Mouse (Mus musculus): ENCODE data around the gene Cep170b. TPM values are rescaled to one million over a fixed set of nuclear protein-coding genes. Genes with fewer than 3 reads are reported as not detected.

Gene Cep170b
- polyA plus RNA-seq, 1 experiment, result 22.8 TPM

DNA sequence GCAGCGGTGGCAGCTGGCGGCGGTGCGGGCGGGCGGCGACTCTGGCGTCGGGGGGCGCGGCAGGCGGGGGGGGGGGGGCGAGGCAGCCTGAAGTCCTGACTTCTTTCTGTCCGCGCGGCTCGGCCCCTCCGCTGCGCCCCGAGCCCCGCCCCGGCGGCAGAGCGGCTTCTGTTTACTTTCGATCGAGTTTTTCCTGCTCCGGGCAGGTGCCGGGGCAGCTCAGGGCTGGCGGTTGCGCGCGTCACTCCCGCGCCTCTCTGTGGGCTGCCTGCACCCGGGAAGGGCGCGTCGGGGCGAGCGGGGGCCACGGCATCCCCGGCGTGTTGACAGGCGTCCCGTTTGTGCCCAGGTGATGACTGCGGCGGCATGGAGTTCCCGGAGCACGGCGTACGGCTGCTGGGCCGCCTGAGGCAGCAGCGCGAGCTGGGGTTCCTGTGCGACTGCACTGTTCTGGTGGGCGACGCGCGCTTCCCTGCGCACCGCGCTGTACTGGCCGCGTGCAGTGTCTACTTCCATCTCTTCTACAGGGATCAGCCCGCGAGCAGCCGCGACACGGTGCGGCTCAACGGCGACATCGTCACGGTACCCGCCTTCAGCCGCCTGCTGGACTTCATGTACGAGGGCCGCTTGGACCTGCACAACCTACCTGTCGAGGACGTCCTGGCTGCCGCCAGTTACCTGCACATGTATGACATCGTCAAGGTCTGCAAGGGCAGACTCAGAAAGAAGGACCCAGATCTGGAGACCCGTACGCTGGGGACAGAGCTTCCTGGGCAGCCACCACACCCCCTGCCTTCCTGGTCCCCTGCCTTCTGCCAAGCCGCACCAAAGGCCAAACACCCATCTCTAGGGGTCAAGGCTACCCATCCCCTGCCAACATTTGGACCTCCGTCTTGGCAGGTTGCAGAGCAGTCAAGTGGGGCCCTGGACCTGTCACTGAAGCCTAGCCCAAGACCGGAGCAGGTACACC lies 40.9 kb upstream of the Cep170b start:
- no peak for TF ChIP-seq POLR2A (IDR thresholded peaks at IDR 0.05; ENCODE audit: control insufficient read depth, extremely low read depth, insufficient read depth, low read length, poor library complexity)
- TF ChIP-seq CTCF (IDR thresholded peaks at IDR 0.05; ENCODE audit: borderline replicate concordance, control insufficient read depth, extremely low read depth, insufficient read depth, low read length, poor library complexity), result no peak
- H3K27ac ChIP-seq (ENCODE audit: control insufficient read depth, insufficient read depth, low read length), result no peak overlapping the region

DNA sequence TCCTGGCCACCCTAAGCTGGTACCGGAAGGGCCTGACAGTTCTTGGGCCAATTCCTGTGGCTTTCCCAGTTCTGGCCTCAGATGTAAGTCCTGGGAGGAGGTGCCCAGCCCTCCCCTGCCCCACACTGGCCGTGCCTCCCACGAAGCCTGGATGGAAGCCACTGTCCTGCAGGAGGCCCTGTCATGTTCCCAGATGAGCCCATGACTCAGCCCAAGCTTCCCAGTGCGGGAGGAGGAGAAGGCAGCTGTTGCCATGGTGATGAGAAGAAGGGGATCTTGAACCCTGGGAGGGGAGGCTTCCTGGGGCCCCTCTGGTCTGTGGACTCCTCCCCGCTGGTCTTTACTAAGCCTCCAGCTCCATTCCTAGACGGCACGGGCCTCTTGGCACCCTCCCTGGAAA lies 36.9 kb upstream of the Cep170b start:
- H3K4me1 ChIP-seq (replicated peaks; ENCODE audit: control insufficient read depth, insufficient read depth, low read length), result peaks cover 10% of the 10 kb centered on the region
- no peaks in the 10 kb centered on the region for H3K36me3 ChIP-seq (ENCODE audit: control insufficient read depth, insufficient read depth, low read length)
- TF ChIP-seq CTCF (IDR thresholded peaks at IDR 0.05; ENCODE audit: borderline replicate concordance, control insufficient read depth, extremely low read depth, insufficient read depth, low read length, poor library complexity), result no peak
- TF ChIP-seq POLR2A (IDR thresholded peaks at IDR 0.05; ENCODE audit: control insufficient read depth, extremely low read depth, insufficient read depth, low read length, poor library complexity), result no peak
- peaks cover 4% of the 10 kb centered on the region; the same call in 1 of the 2 replicates for H3K27me3 ChIP-seq (ENCODE audit: control insufficient read depth, insufficient read depth, low read length)
- 87% methylated on average over 7 of the region's 7 CpGs for WGBS
- DNase-seq, result no peak
- no peak overlapping the region for H3K27ac ChIP-seq (ENCODE audit: control insufficient read depth, insufficient read depth, low read length)
- H3K4me3 ChIP-seq (ENCODE audit: control insufficient read depth, insufficient read depth, low read length), result no peak overlapping the region

More for the DNA sequence above, 40.9 kb upstream of the Cep170b start:
- peak; percentile 50 for DNase-seq
- H3K4me3 ChIP-seq (ENCODE audit: control insufficient read depth, insufficient read depth, low read length), result peak overlapping the region; percentile 93
- H3K4me1 ChIP-seq (replicated peaks; ENCODE audit: control insufficient read depth, insufficient read depth, low read length), result peaks cover 27% of the 10 kb centered on the region
- peaks cover 4% of the 10 kb centered on the region; the same call in 1 of the 2 replicates for H3K27me3 ChIP-seq (ENCODE audit: control insufficient read depth, insufficient read depth, low read length)
- WGBS, result 10% methylated on average over 77 of the region's 87 CpGs
- no peaks in the 10 kb centered on the region for H3K36me3 ChIP-seq (ENCODE audit: control insufficient read depth, insufficient read depth, low read length)

DNA sequence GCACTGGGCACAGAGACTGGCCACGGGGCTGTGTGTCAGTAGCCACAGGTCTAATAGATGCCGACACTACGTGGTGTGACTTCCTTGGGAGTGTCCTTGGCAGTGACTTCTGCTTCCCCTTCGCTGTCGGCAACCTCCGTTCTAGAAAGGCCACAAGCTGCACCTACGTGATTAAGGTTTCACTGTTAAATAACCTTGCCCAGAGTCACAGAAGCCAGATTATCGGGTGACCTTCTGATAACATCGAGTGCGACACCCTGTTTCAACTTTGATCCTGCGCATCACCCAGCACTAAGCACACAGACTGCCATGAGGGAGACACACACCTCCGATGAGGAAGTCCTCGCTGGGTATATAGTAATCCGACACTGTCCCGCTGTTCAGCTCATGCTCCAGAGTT lies 31.8 kb upstream of the Cep170b start:
- peaks cover 15% of the 10 kb centered on the region for H3K4me1 ChIP-seq (replicated peaks; ENCODE audit: control insufficient read depth, insufficient read depth, low read length)
- no peaks in the 10 kb centered on the region for H3K27me3 ChIP-seq (ENCODE audit: control insufficient read depth, insufficient read depth, low read length)
- H3K4me3 ChIP-seq (ENCODE audit: control insufficient read depth, insufficient read depth, low read length), result peak overlapping the region; percentile 2; the same call in 1 of the 2 replicates
- no peak for TF ChIP-seq POLR2A (IDR thresholded peaks at IDR 0.05; ENCODE audit: control insufficient read depth, extremely low read depth, insufficient read depth, low read length, poor library complexity)
- no peak for TF ChIP-seq CTCF (IDR thresholded peaks at IDR 0.05; ENCODE audit: borderline replicate concordance, control insufficient read depth, extremely low read depth, insufficient read depth, low read length, poor library complexity)
- no peak for DNase-seq
- 6% methylated on average over 15 of the region's 15 CpGs for WGBS
- H3K27ac ChIP-seq (ENCODE audit: control insufficient read depth, insufficient read depth, low read length), result no peak overlapping the region
- H3K36me3 ChIP-seq (ENCODE audit: control insufficient read depth, insufficient read depth, low read length), result no peaks in the 10 kb centered on the region

DNA sequence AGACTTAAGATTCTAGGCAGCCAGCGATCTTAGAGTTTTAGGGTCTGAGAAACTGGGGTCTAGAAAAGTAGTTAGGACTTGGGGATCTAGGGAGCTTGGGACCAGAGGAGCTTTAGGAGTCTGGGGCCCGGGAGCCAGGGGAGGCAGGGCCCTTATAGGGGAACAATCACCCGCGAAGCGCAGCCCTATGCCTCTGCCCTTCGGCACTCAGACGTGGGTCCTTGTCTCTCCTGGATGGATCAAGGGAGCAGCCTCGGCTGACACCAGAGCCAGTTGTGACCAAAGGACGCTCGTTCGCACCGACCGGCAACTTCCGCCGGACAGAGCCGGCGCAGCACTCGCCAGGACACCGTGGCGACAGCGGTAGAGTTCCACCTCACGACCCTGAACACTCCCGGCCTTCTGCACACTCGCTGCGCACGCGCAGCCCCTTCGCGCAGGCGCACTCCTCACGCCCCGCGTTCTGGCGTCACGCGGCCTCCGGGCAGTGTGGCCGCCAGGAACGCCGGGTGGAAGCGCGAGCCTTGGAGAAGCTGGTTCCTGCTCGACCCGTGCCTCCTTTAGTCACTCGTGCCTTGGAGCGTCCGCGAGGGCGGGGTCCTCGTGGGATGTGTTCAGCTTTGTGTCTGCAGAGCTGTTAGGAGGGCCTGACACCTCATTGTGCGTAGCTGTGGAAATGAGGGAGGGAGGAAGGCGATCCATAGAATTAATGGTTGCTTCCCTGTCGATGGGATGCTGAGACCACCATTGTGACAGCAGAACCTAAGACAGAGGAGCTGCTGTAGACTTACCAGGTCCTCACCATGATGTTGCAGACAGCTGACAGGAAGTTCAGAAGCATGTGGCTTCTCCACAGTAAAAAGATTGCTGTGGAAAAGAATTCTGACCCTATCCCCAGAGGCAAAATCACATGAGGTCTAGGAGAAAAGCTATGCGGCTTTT lies 26.8 kb upstream of the Cep170b start:
- peaks cover 19% of the 10 kb centered on the region for H3K4me1 ChIP-seq (replicated peaks; ENCODE audit: control insufficient read depth, insufficient read depth, low read length)
- H3K27ac ChIP-seq (ENCODE audit: control insufficient read depth, insufficient read depth, low read length), result peak overlapping the region; percentile 25
- WGBS, result under 1% methylated on average over 54 of the region's 54 CpGs
- peak; percentile 93 for DNase-seq
- no peaks in the 10 kb centered on the region for H3K36me3 ChIP-seq (ENCODE audit: control insufficient read depth, insufficient read depth, low read length)
- H3K4me3 ChIP-seq (ENCODE audit: control insufficient read depth, insufficient read depth, low read length), result peak overlapping the region; percentile 78
- TF ChIP-seq CTCF (IDR thresholded peaks at IDR 0.05; ENCODE audit: borderline replicate concordance, control insufficient read depth, extremely low read depth, insufficient read depth, low read length, poor library complexity), result 0 out of 2 replicates have a peak, but pooled peaks have one; percentile 37
- peak; percentile 90 for TF ChIP-seq POLR2A (IDR thresholded peaks at IDR 0.05; ENCODE audit: control insufficient read depth, extremely low read depth, insufficient read depth, low read length, poor library complexity)
- H3K27me3 ChIP-seq (ENCODE audit: control insufficient read depth, insufficient read depth, low read length), result no peaks in the 10 kb centered on the region

DNA sequence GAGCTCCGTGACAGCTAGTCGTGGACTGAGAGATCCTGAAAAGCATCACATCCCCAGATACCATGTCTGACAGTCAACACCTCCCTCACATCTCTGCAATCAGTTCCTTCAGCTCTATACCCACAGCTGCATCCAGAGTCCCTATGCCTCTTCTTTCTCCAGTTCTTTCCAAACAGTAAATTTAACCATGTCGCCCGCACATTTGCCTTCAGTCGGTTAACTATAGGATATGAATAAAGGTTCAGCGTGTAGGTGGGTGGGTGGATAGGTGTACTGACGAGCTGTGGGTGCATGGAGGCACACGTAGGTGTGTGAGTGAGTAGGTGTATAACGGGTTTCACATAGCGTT lies 26.2 kb upstream of the Cep170b start:
- Histone ChIP-seq H3K4me3 (ENCODE audit: control insufficient read depth, insufficient read depth, low read length) (no peak overlapping the region), H3K27me3 (ENCODE audit: control insufficient read depth, insufficient read depth, low read length) (no peaks in the 10 kb centered on the region), H3K27ac (ENCODE audit: control insufficient read depth, insufficient read depth, low read length) (no peak overlapping the region), H3K4me1 (replicated peaks; ENCODE audit: control insufficient read depth, insufficient read depth, low read length) (peaks cover 14% of the 10 kb centered on the region), H3K36me3 (ENCODE audit: control insufficient read depth, insufficient read depth, low read length) (no peaks in the 10 kb centered on the region)
- TF ChIP-seq POLR2A (IDR thresholded peaks at IDR 0.05; ENCODE audit: control insufficient read depth, extremely low read depth, insufficient read depth, low read length, poor library complexity) (no peak), CTCF (IDR thresholded peaks at IDR 0.05; ENCODE audit: borderline replicate concordance, control insufficient read depth, extremely low read depth, insufficient read depth, low read length, poor library complexity) (no peak)
- no peak for DNase-seq
- 77% methylated on average over 10 of the region's 10 CpGs for WGBS
